Mouse (Mus musculus) CD4-positive, CD25-positive, alpha-beta regulatory T cell, adult 9 weeks (primary cell): ENCODE data around the gene Mrgpra4. TPM values are rescaled to one million over a fixed set of nuclear protein-coding genes. Genes with fewer than 3 reads are reported as not detected.

Experiments
- polyA plus RNA-seq: library from polyadenylated mRNA; unstranded; fragments of 100-300 nt; shearing (Covaris generic); gene quantifications from one replicate; pipeline ENCODE4 v1.2.1, GENCODE M21; 2017

Mrgpra4 gene
- polyA plus RNA-seq = not detected

GRCm38 (mm10) chr7:47981995-47982394 is at the start of gene Mrgpra4:
Gene Mrgpra4, minus strand, starts transcription at chr7:47982095.

DNA sequence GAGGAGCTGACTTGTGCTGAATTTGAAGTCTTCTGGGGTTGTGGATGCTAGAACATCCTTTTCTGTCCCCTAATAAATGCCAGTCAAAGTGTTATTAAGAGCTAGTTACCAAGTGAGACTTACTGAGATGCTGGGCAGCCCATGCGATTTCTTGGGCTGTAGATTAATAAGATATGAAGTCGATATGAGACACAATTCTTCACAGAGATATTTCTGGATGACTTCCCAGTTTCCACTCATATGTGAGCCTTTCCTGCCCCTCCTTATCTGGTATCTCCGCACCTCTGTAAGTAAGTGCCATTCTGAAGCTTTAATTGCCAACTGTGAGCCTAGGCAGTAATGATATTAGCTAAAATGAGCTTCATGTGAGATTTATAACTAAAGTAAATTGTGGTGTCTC is 45.6 kb upstream of the Mrgpra4 start, which contains the start of gene Mrgprx1:
Gene Mrgprx1 (minus strand): TSS at position 101 of the 400 bp plus-strand sequence.

Other genes with a start within 250 kb of the Mrgpra4 start
- gene Mrgprx1, start 45.5 kb upstream of the Mrgpra4 start, polyA plus RNA-seq = not detected
- not detected for gene Mrgprb5, start 186.9 kb upstream of the Mrgpra4 start, polyA plus RNA-seq
- gene Mrgprb4, start 217.2 kb upstream of the Mrgpra4 start, polyA plus RNA-seq = not detected